Mouse (Mus musculus): ENCODE data around the gene Ldhb.
"Not testable (repeated sequence)": the region's sequence is repeated elsewhere in the genome, so short reads cannot be mapped to it uniquely, and the experiment has no call there.

Ldhb gene

DNA sequence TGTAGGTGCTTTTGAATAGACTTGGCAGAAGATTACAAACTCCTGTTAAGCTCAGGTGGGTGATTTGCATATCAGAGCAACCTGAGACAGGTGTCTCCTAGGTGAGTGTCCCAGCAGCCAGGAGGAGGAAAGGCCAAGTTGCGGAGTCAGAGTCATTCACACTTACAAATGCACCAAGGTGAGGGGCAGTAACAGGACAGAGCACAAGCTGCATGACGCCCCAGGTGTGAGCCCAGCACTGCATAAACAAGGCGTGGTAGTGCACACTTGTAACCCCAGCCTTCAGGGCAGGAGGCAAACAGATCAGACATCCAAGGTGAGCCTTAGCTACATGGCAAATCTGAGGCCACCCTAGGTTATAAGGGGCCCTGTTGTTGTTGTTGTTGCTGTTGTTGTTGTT, 5.1 kb upstream of the Ldhb start:
- no peak for DNase-seq

DNA sequence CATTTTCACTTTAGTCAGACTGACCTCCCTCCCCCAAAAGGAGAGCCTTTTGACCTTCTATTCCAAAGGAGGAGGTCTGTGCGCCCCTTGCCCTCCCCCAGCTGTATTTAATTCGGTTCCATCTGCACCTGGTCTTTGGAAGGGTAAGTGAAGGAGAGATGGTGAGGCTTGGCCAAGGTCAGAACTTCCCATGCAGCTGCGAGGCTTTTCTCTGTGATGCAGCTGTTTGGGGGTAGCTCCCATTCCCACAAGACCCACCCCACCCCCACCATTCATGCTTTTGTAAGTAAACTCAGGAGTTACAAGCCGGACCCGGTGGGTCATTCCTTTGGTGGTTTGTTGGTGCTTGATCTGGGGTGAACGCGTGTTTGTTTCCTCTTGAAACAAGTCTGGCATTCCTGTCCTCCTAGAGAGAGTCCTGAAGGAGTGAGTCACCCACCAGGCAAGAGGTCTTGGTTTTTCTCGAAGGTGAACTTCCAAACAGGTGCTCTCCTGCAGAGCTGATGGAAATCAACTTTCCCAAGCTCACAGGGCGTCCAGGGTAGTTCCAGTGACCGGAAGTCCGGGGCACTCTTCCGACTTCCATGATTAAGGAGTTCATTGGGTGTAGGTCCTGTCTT, 3.9 kb upstream of the Ldhb start:
- DNase-seq, result no peak

DNA sequence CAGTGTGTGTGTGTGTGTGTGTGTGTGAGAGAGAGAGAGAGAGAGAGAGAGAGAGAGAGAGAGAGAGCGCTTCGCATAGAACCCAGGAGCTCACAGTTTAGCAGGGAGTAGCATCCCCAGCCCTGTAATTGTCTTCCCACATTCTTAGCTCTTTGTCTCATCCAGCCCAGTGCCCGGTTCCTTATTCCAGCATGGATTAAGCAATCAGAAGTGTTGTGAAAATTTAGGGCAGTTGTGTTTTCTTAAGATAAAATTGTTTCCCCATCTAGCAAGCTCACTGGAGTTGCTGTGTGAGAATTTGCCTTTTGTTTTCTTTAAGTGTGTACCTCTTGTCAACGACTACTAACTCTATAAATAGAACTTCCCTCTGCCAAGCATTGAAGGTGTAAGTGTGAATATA, 906 bp upstream of the Ldhb start:
- DNase-seq, result no peak

DNA sequence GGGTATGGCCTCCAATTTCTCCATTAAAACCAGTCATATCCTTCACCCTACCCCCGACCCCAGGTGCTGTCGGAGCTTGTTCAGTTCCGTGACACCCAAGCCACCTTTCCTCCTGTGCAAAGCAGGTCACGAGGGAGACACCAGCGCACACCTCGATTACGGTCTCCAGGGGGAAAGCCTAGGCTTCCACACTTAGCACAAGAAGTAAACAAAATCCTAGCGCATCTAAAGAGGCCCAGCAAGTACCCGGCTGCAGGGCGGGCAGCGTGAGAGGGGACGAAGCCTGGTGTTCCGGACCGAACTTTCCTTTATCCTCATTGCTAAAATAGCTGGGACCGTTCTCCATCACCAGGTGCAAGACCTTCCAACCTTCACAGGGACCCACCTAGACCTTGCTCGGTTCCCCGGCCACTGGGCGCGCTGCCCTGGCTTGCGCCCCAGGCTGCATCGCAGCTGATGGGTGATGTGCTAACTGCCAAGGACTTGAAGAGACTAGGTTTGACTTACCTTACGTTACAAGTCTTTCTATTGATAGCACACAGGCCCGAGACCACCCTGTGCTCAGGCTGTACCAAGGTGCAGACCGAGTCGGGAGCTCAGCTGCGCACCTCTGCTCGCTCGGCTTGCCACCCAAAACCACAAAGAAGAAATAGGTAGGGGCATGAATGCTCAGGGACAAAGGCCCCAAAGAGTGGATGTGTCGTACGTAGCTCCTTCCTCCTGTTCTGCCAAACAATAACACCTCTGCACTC, 548 bp downstream of the Ldhb start:
- DNase-seq, result no peak

DNA sequence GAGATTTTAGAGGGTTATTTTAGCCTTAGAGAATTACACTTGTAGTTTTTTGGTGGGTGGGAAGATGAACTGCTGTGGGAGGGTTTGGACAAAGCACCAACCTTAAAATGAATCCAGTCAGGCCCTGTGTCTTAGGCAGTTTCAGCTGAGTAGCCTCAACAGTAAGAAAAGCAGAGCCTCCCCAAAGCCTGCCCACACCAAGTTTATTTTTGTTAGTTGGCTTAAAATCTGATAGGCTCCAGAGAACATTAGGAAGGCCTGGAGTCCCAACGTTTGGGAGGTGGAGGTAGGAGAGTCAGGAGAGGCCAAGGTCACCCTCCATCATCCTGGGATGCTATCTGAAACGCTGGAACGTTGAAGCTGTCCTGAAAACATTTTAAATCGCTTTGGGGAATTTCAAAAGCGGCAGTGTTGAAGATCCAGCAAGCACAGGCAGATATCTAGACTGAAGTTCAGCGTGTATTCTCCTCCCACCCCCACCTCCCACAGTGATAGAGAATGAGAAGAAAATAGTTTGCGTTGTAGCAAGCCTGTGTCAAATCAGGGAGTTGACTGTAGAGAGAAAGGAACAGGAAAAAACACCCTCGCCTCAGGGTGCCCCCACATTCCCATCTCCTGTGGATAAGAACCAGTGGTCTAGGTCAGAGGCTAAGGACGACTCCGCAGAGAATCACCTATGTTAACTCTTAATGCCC, 1.3 kb downstream of the Ldhb start:
- no peak for DNase-seq

DNA sequence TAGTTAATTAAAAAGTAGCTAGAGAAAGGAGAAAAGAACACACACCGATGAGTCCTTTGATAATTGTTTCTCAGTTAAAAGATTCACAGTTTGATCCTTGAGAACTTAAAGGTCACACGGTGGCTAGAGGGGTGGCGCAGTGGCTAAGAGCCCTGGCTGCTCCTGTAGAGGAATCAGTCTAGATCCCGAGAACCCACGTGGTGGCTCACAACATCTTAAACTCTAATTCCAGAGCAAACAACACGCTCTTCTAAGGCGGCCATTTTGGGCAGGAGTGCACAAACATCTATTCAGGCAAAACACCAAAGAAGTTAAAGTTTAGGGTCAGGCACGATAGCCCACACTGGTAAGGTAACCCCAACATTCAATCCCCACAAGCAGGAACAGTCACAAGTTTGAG, 4.2 kb downstream of the Ldhb start:
- no peak for DNase-seq

DNA sequence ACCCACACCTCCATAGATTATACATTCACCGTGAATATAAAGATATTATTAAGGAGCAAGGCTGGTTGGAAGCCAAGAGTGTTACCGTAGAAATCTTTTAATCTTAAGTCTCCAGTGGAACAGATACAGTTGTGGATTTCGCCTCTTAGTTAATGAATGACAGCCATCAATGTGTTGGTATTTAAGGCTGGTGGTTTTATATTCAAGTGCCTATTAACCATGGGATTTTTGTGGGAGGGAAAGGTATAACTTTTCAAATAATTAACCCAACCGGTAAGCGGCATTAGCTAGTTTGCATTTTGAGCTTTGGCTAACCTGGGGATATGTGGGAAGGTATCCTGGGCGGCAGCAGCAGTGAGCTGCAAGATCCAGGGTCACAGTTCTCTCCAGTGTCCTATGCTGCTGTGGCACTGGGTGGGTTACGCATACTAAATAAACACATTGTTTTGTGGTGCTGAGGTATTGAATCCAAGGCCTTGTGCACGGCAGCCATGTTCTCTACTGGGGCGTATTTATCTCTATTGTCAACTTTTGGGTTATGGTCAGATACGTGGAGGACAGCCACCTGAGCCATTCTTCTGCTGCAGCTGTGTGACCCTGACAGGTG, 5.1 kb downstream of the Ldhb start:
- DNase-seq, result peak; percentile 76

DNA sequence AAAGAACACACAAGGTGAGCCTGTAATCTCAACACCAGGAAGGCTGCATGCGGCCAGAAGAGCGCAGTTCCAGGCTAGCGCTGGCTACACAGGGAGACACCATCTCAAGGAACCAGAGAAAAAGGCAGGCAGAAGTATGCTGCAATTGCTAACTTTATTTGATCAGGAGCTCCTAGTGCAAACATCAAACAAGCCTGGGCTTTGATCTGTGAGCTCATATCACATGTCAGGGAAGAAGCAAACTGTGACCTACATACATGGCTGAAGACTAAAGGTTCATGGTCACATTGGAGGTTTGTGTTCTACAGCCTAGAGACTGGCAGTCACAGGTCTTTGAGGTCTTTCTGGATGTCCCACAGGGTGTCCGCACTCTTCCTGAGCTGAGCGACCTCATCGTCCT, 17.6 kb downstream of the Ldhb start:
- not testable (repeated sequence) for DNase-seq

- no peak for DNase-seq
Measured at GRCm38 (mm10) chr6:142487638-142488037, 20.1 kb downstream of the Ldhb start.

DNA sequence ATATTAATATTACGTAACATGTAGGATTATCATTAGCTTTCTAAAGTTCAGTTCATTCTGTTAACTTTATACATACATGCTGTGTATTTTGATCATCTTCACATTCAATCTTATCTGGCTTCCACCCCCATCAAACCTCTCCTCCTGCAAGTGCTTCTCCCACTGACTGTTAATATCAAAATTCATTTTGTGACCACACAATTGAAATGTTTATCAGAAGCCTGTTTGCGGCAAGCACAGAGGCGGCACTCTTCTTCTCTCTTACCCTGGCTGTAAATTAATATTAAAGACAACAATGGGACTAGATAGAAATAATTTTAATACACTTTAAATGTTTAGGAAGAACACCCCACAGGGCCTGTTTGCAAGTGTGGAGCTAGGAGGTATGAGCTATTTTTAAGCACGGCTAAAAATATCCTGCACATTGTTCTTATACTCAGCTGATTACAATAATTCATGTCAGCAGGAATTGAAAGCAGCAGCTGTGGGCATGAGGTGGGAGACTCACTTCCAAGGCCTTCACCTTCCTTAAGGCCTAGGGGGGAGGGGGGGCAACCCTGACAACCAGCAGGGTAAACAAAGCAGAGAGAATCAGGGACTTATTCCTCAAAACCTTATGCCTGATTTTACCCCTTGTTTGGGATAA, 22.2 kb downstream of the Ldhb start:
- DNase-seq, result no peak

- no peak for DNase-seq
Measured at GRCm38 (mm10) chr6:142477239-142477638, 30.5 kb downstream of the Ldhb start.

- DNase-seq, result peak; percentile 53
Measured at GRCm38 (mm10) chr6:142472801-142473203, 35.0 kb downstream of the Ldhb start, which contains the start of gene Gys2. Gene Gys2 (minus strand): TSS chr6:142473109.

- DNase-seq, result no peak
Measured at GRCm38 (mm10) chr6:142471141-142471540, 36.6 kb downstream of the Ldhb start.

DNA sequence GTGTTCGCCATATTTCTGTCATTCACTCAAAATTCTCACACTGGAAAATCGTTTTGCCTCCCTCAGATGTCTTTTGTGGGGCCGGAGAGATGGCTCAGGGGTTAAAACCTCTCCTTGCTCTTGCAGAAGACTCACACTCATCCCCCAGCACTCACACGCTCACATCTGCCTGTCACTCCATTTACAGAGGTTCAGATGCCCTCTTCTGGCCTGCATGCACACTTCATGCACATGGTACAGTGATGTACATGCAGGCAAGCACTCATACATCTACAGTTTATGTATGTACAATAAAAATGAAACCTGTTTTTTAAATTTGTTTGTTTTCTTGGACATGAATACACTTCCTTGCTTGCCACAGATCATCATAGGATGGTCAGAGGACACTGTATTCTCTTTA, 38.2 kb downstream of the Ldhb start:
- no peak for DNase-seq

GRCm38 (mm10) chr6:142462194-142462593, 45.6 kb downstream of the Ldhb start:
- no peak for DNase-seq

DNA sequence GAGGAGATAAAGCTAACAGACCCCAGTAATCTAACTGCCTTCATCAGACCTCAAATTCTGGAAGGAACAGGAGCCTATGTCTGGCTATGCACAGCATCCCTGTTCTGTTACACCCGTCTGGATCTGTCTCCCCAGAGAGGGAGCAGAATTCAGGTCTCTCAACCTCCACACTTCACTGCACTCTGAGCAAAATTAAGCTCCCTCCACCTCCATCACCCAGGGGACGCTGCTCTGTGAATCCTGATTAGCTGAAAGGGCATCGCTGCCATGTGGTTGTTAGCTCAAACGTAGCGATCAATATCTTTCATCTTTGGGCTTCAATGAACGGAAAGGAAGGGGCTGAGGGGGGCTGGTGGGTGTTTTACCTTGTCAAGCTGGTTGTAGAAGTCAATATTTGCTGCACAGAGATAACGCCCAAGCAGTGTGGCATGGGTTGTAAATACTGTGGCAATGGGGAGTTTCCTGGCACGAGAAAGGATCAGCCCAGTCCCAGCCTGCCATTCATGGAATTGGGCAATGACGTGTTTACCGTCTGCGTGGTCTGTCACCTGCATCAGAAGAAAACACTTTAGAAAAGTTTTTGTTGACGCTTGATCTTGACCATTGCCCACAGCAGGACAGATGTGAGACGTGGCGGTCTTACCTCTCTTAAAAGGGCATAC, 48.6 kb downstream of the Ldhb start:
- DNase-seq, result no peak

- no peak for DNase-seq
Measured at GRCm38 (mm10) chr6:142458010-142458409, 49.7 kb downstream of the Ldhb start.

DNA sequence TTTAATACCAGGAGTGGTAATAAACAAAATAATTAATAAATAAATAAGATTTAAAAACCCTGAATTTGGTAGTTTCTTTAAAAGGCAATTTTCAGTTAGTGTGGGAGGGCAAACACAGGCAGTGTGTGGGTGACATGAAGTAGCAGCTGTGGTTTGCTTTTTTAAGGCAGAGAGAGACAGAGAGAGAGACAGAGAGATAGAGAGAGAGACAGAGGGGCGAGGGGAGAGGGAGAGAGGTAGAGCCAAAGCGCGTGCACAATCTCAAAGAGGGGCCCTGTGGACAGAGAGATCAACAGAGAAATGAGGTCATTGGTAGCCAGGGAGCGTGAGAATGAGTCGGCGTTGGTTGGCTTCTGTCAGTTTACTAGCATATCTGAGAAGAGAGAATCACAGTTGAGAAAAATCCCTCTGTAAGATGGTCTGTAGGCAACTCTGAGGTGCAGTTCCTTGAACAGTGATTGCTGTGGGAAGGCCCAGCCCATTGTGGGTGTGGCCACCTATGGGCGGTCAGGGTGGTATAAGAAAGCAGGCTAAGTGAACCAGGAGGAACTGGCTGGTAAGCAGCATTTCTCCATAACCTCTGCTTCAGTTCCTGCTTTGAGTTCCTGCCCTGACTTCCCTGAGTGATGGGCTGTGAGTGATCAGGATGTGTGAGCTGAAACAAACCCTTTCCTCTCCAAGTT, 52.3 kb downstream of the Ldhb start:
- DNase-seq, result no peak

GRCm38 (mm10) chr6:142453311-142453710, 54.4 kb downstream of the Ldhb start:
- no peak for DNase-seq

- DNase-seq, result peak; percentile 17
Measured at GRCm38 (mm10) chr6:142451381-142451780, 56.4 kb downstream of the Ldhb start.

Measured in kidney, adult 11 months (tissue).